25 mouse cellular contexts compared by ENCODE assay signal in the genomic region with DNA sequence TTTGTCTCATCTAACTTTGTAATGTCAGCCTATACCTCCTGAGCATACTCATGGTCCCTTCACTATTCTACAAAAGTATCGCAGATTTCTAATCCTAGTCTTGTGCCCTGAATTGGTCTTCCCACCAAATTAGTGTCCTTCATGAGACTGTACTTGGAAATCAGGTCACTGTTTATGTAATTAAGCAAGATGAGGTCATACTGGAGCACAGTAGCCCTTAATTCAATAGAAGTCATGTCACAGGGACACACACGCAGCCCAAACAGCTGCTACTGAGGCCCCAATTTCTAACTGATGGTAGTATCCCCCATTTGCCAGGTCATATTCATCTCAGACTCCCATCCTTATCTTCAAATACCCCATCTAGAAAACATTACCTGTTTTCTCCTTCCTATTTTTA. TPM values are rescaled to one million over a fixed set of nuclear protein-coding genes. Genes with fewer than 3 reads are reported as not detected.
DNase-seq lines count a peak whose midpoint lies in the region; ATAC-seq and TF ChIP-seq lines count a peak whose summit lies in the region.
"Had no signal": no experiment of that assay in that cellular context is flagged by ENCODE, and none has a peak within 500 bp of the region (broad histone marks: within the 10 kb centered on the region; RNA-seq: fewer than 3 reads in every experiment).

No protein-coding gene starts in this region.

- TF ChIP-seq CTCF in cerebellum, adult 2 months (IDR thresholded peaks at IDR 0.05; ENCODE audit: borderline replicate concordance, insufficient read depth, low read depth, low read length), result no peak
- TF ChIP-seq CTCF in gastrocnemius, adult 2 months (IDR thresholded peaks at IDR 0.05), result no peak

- TF ChIP-seq POLR2A in cerebellum, adult 2 months (IDR thresholded peaks at IDR 0.05; ENCODE audit: borderline replicate concordance, insufficient read depth, low read length), result no peak

- peak overlapping the region; percentile 72; the same call in 1 of the 2 replicates for H3K27ac ChIP-seq in cerebellum, adult 2 months (ENCODE audit: insufficient read depth, low read length)
- H3K27ac ChIP-seq in gastrocnemius, adult 2 months, result peak overlapping the region; percentile 48
- H3K27ac ChIP-seq: embryonic facial prominence, embryonic 13.5 days; embryonic facial prominence, embryonic 15.5 days; forebrain, embryonic 10.5 days; forebrain, embryonic 12.5 days had no signal

- WGBS in cerebellum, adult 2 months, result 29% methylated on average over 2 of the region's 2 CpGs

- intact Hi-C loops in gastrocnemius, adult 2 months (cut with DNase I), result no loop called here

- no peak for DNase-seq in cerebellum, adult 11 months
- DNase-seq in cerebellum, adult 2 months, result peak in 1 of 2 experiments; percentile 52
- no peak for DNase-seq in cerebellum, postnatal 14 days
- DNase-seq in gastrocnemius, adult 2 months, result no peak
- DNase-seq in gastrocnemius, adult 8-10 months (ENCODE audit: low spot score in 2 of 2), result no peak
- DNase-seq in retina, postnatal 1 day, result peak; percentile 66
- no peak for DNase-seq in retina, embryonic 14.5 days (ENCODE audit: low spot score)
- DNase-seq: adrenal gland, adult 8-10 months; adrenal gland, postnatal 14 days; adrenal gland, postnatal 36 days; B cell, adult 2 months; cerebellum, postnatal 36 days; embryo, embryonic 11 days had no signal

- H3K4me3 ChIP-seq in cerebellum, adult 2 months (replicated peaks; ENCODE audit: insufficient read depth, low read depth, low read length), result no peak overlapping the region
- no peak overlapping the region for H3K4me3 ChIP-seq in gastrocnemius, adult 2 months
- H3K4me3 ChIP-seq: embryonic facial prominence, embryonic 13.5 days; embryonic facial prominence, embryonic 15.5 days; erythroblast, embryonic 14.5 days; forebrain, embryonic 10.5 days; forebrain, embryonic 12.5 days had no signal

- peaks cover 4% of the 10 kb centered on the region; the same call in 1 of the 2 replicates for H3K4me1 ChIP-seq in cerebellum, adult 2 months (ENCODE audit: control insufficient read depth, insufficient read depth, low read length)
- H3K4me1 ChIP-seq: embryonic facial prominence, embryonic 13.5 days; embryonic facial prominence, embryonic 15.5 days; forebrain, embryonic 12.5 days had no signal

- no peaks in the 10 kb centered on the region for H3K27me3 ChIP-seq in cerebellum, adult 2 months (ENCODE audit: control insufficient read depth, insufficient read depth, low read length)
- H3K27me3 ChIP-seq: CH12.LX; embryonic facial prominence, embryonic 13.5 days; embryonic facial prominence, embryonic 15.5 days; forebrain, embryonic 12.5 days had no signal

- ATAC-seq in cerebellum, adult (ENCODE audit: insufficient number of reproducible peaks, low FRiP score, low TSS enrichment), result 0 out of 2 replicates have a peak, but pooled peaks have one; percentile 47
- ATAC-seq: activated CD4-positive, CD25-positive, alpha-beta regulatory T cell, adult 4 months; CD4-positive, CD25-positive, alpha-beta regulatory T cell, adult 4 months; forebrain, embryonic 14.5 days; forebrain, embryonic 16.5 days; Patski had no signal

RNA-seq across cellular contexts. Expression of a gene that starts 3.5 kb away (rescaled TPM):
- polyA plus RNA-seq in cerebellum, adult 2 months (2012; rRNA removed), result 62.2 and 66.0 TPM in 2 replicates
- total RNA-seq in gastrocnemius, adult 2 months (2021), result 10 to 100 TPM; 24.7 to 33.2 TPM
- total RNA-seq in gastrocnemius, adult 8-10 months (2022), result 10 to 100 TPM; 28.6 to 32.5 (median 30.3) TPM
